Mouse (Mus musculus) splenic B cell, adult 2 months (primary cell): Measurements from ENCODE around the gene Gas2l1.
"Not testable (repeated sequence)": the region's sequence is repeated elsewhere in the genome, so short reads cannot be mapped to it uniquely, and the experiment has no call there.

Experiments used
- DNase-seq: peaks from one replicate; pipeline ENCODE4 v3.0.0-alpha.2; 2011; ENCODE audit warnings: low read depth, low spot score
- H3K27me3 ChIP-seq: 2 replicates; pipeline ENCODE4 v1.6.1; 2012; ENCODE audit warnings: mild to moderate bottlenecking, low read length, moderate library complexity, mixed read lengths; ENCODE audit not compliant: control insufficient read depth, poor library complexity, insufficient read depth, severe bottlenecking
- H3K36me3 ChIP-seq: 2 replicates; pipeline ENCODE4 v1.6.1; 2012; ENCODE audit warnings: mild to moderate bottlenecking, low read length, moderate library complexity, mixed read lengths; ENCODE audit not compliant: control insufficient read depth, poor library complexity, insufficient read depth, severe bottlenecking

The Gas2l1 gene

GRCm38 (mm10) chr11:5089147-5089546 lies 24.0 kb upstream of the Gas2l1 start:
- peaks cover 33% of the 10 kb centered on the region for H3K36me3 ChIP-seq
- no peak for DNase-seq
- no peaks in the 10 kb centered on the region for H3K27me3 ChIP-seq

GRCm38 (mm10) chr11:5076843-5077242 lies 11.7 kb upstream of the Gas2l1 start:
- H3K36me3 ChIP-seq: peaks cover 29% of the 10 kb centered on the region
- DNase-seq, H3K27me3 ChIP-seq: not testable (repeated sequence)

GRCm38 (mm10) chr11:5075760-5076159 lies 10.6 kb upstream of the Gas2l1 start:
- no peaks in the 10 kb centered on the region; the same call in 1 of the 2 replicates for H3K27me3 ChIP-seq
- DNase-seq: no peak
- H3K36me3 ChIP-seq: peaks cover 31% of the 10 kb centered on the region

GRCm38 (mm10) chr11:5074882-5075281 lies 9.8 kb upstream of the Gas2l1 start:
- peaks cover 33% of the 10 kb centered on the region for H3K36me3 ChIP-seq
- DNase-seq: peak; percentile 54
- no peaks in the 10 kb centered on the region; the same call in 1 of the 2 replicates for H3K27me3 ChIP-seq

- Histone ChIP-seq H3K36me3 (peaks cover 26% of the 10 kb centered on the region), H3K27me3 (no peaks in the 10 kb centered on the region)
- no peak for DNase-seq
Observed at GRCm38 (mm10) chr11:5068126-5068971, 3.2 kb upstream of the Gas2l1 start.

- DNase-seq: no peak
- Histone ChIP-seq H3K27me3 (no peaks in the 10 kb centered on the region), H3K36me3 (peaks cover 16% of the 10 kb centered on the region)
Observed at GRCm38 (mm10) chr11:5067063-5067462, 1.9 kb upstream of the Gas2l1 start.

- H3K27me3 ChIP-seq: no peaks in the 10 kb centered on the region
- H3K36me3 ChIP-seq: peaks cover 2% of the 10 kb centered on the region
- peak; percentile 17 for DNase-seq
Observed at GRCm38 (mm10) chr11:5064282-5065055, 658 bp downstream of the Gas2l1 start.

GRCm38 (mm10) chr11:5063561-5064281 lies 1.4 kb downstream of the Gas2l1 start:
- Histone ChIP-seq H3K36me3 (peaks cover under 1% of the 10 kb centered on the region), H3K27me3 (no peaks in the 10 kb centered on the region)
- no peak for DNase-seq

GRCm38 (mm10) chr11:5062860-5063505 lies 2.1 kb downstream of the Gas2l1 start:
- H3K27me3 ChIP-seq: no peaks in the 10 kb centered on the region
- H3K36me3 ChIP-seq: no peaks in the 10 kb centered on the region
- DNase-seq: no peak

- Histone ChIP-seq H3K36me3 (no peaks in the 10 kb centered on the region), H3K27me3 (no peaks in the 10 kb centered on the region)
- DNase-seq: peak; percentile 44
Observed at GRCm38 (mm10) chr11:5062326-5062725, 2.8 kb downstream of the Gas2l1 start.

- H3K36me3 ChIP-seq: no peaks in the 10 kb centered on the region
- H3K27me3 ChIP-seq: no peaks in the 10 kb centered on the region
- peak; percentile 84 for DNase-seq
Observed at GRCm38 (mm10) chr11:5061413-5062139, 3.6 kb downstream of the Gas2l1 start.

GRCm38 (mm10) chr11:5060756-5061412 lies 4.2 kb downstream of the Gas2l1 start:
- H3K27me3 ChIP-seq: no peaks in the 10 kb centered on the region
- peak; percentile 18 for DNase-seq

GRCm38 (mm10) chr11:5059704-5060156 lies 5.4 kb downstream of the Gas2l1 start:
- DNase-seq: peak; percentile 77
- Histone ChIP-seq H3K27me3 (no peaks in the 10 kb centered on the region), H3K36me3 (no peaks in the 10 kb centered on the region)

More at GRCm38 (mm10) chr11:5060756-5061412, 4.2 kb downstream of the Gas2l1 start:
- H3K36me3 ChIP-seq: no peaks in the 10 kb centered on the region
